Mouse (Mus musculus): ENCODE measurements around the gene Fbxo31.

The Fbxo31 gene

GRCm38 (mm10) chr8:121589205-121589726 lies 10.7 kb upstream of the Fbxo31 start:
- no peak for DNase-seq (ENCODE audit: low spot score in 2 of 2)

GRCm38 (mm10) chr8:121588750-121589149 lies 10.1 kb upstream of the Fbxo31 start:
- DNase-seq (ENCODE audit: low spot score in 2 of 2) = no peak

GRCm38 (mm10) chr8:121585159-121585825 lies 6.7 kb upstream of the Fbxo31 start:
- peak; percentile 99 to 100 for DNase-seq (ENCODE audit: low spot score in 2 of 2)

- DNase-seq (ENCODE audit: low spot score in 2 of 2) = no peak
These were observed 6.1 kb upstream of the Fbxo31 start for GRCm38 (mm10) chr8:121584730-121585129.

- no peak for DNase-seq (ENCODE audit: low spot score in 2 of 2)
These were observed 5.0 kb upstream of the Fbxo31 start for GRCm38 (mm10) chr8:121583653-121584052.

- no peak for DNase-seq (ENCODE audit: low spot score in 2 of 2)
These were observed 1.9 kb upstream of the Fbxo31 start for GRCm38 (mm10) chr8:121580465-121580864.

GRCm38 (mm10) chr8:121577751-121578675 lies 593 bp downstream of the Fbxo31 start:
- DNase-seq (ENCODE audit: low spot score in 2 of 2) = no peak

GRCm38 (mm10) chr8:121575661-121576060 lies 2.9 kb downstream of the Fbxo31 start:
- no peak for DNase-seq (ENCODE audit: low spot score in 2 of 2)

- no peak for DNase-seq (ENCODE audit: low spot score in 2 of 2)
These were observed 5.3 kb downstream of the Fbxo31 start for GRCm38 (mm10) chr8:121573275-121573674.

- no peak for DNase-seq (ENCODE audit: low spot score in 2 of 2)
These were observed 6.5 kb downstream of the Fbxo31 start for GRCm38 (mm10) chr8:121572121-121572520.

- DNase-seq (ENCODE audit: low spot score in 2 of 2) = no peak
These were observed 7.8 kb downstream of the Fbxo31 start for GRCm38 (mm10) chr8:121570801-121571200.

- DNase-seq (ENCODE audit: low spot score in 2 of 2) = no peak
These were observed 8.3 kb downstream of the Fbxo31 start for GRCm38 (mm10) chr8:121570335-121570734.

- DNase-seq (ENCODE audit: low spot score in 2 of 2) = no peak
These were observed 10.3 kb downstream of the Fbxo31 start for GRCm38 (mm10) chr8:121568321-121568720.

GRCm38 (mm10) chr8:121563701-121564100 lies 14.9 kb downstream of the Fbxo31 start:
- DNase-seq (ENCODE audit: low spot score in 2 of 2) = no peak

- DNase-seq (ENCODE audit: low spot score in 2 of 2) = no peak
These were observed 15.7 kb downstream of the Fbxo31 start for GRCm38 (mm10) chr8:121562941-121563351.

GRCm38 (mm10) chr8:121561636-121562345 lies 16.8 kb downstream of the Fbxo31 start:
- no peak for DNase-seq (ENCODE audit: low spot score in 2 of 2)

- no peak for DNase-seq (ENCODE audit: low spot score in 2 of 2)
These were observed 18.0 kb downstream of the Fbxo31 start for GRCm38 (mm10) chr8:121560432-121561100.

- no peak for DNase-seq (ENCODE audit: low spot score in 2 of 2)
These were observed 18.8 kb downstream of the Fbxo31 start for GRCm38 (mm10) chr8:121559801-121560200.

GRCm38 (mm10) chr8:121558538-121558937 lies 20.1 kb downstream of the Fbxo31 start:
- DNase-seq (ENCODE audit: low spot score in 2 of 2) = peak in 1 of 2 experiments; percentile 23

GRCm38 (mm10) chr8:121557746-121558145 lies 20.9 kb downstream of the Fbxo31 start:
- no peak for DNase-seq (ENCODE audit: low spot score in 2 of 2)

GRCm38 (mm10) chr8:121553831-121554475 lies 24.7 kb downstream of the Fbxo31 start:
- peak in 1 of 2 experiments; percentile 22 for DNase-seq (ENCODE audit: low spot score in 2 of 2)
